Mouse (Mus musculus) NIH3T3 (cell line): ENCODE data around the gene Vax1.

Source experiments
- DNase-seq: peaks from one replicate; pipeline ENCODE4 v3.0.0-alpha.2; 2012; ENCODE audit warnings: low read depth

Gene Vax1

GRCm38 (mm10) chr19:59169143-59169935, 517 bp downstream of the Vax1 start:
- no peak for DNase-seq

- DNase-seq: no peak
These were observed 1.4 kb downstream of the Vax1 start for GRCm38 (mm10) chr19:59168386-59168905.

GRCm38 (mm10) chr19:59167871-59168270, 2.0 kb downstream of the Vax1 start:
- no peak for DNase-seq

- no peak for DNase-seq
These were observed 3.0 kb downstream of the Vax1 start for GRCm38 (mm10) chr19:59166879-59167278.

- no peak for DNase-seq
These were observed 3.5 kb downstream of the Vax1 start for GRCm38 (mm10) chr19:59166311-59166761.

- no peak for DNase-seq
These were observed 4.3 kb downstream of the Vax1 start for GRCm38 (mm10) chr19:59165577-59165976.

- DNase-seq: no peak
These were observed 4.8 kb downstream of the Vax1 start for GRCm38 (mm10) chr19:59164896-59165560.

GRCm38 (mm10) chr19:59164111-59164510, 5.7 kb downstream of the Vax1 start:
- DNase-seq: no peak

- no peak for DNase-seq
These were observed 13.2 kb downstream of the Vax1 start for GRCm38 (mm10) chr19:59156702-59157101.

GRCm38 (mm10) chr19:59154171-59154570, 15.7 kb downstream of the Vax1 start:
- DNase-seq: no peak

- no peak for DNase-seq
These were observed 24.2 kb downstream of the Vax1 start for GRCm38 (mm10) chr19:59145492-59146140.

GRCm38 (mm10) chr19:59145064-59145463, 24.8 kb downstream of the Vax1 start:
- DNase-seq: no peak

GRCm38 (mm10) chr19:59142206-59142605, 27.6 kb downstream of the Vax1 start:
- DNase-seq: no peak

- no peak for DNase-seq
These were observed 34.5 kb downstream of the Vax1 start for GRCm38 (mm10) chr19:59135387-59135786.

- no peak for DNase-seq
These were observed 34.9 kb downstream of the Vax1 start for GRCm38 (mm10) chr19:59134916-59135315.

GRCm38 (mm10) chr19:59133202-59133601, 36.7 kb downstream of the Vax1 start:
- no peak for DNase-seq

- no peak for DNase-seq
These were observed 40.2 kb downstream of the Vax1 start for GRCm38 (mm10) chr19:59129671-59130070.

GRCm38 (mm10) chr19:59128531-59129204, 41.2 kb downstream of the Vax1 start:
- no peak for DNase-seq

GRCm38 (mm10) chr19:59127424-59127823, 42.4 kb downstream of the Vax1 start:
- no peak for DNase-seq
